Mouse (Mus musculus) neural tube, embryonic 11.5 days (tissue): ENCODE results near the gene Tmem44. TPM values are rescaled to one million over a fixed set of nuclear protein-coding genes. Genes with fewer than 3 reads are reported as not detected.

Experiments used
- ATAC-seq: fragments of 200-750 bp; cut with Nextera tagmentation; 2 replicates; pipeline ENCODE4 v1.8.0; 2017; ENCODE audit warnings: moderate number of reproducible peaks, mild to moderate bottlenecking, moderate TSS enrichment, moderate library complexity; ENCODE audit not compliant: insufficient read depth, low FRiP score, low TSS enrichment
- DNase-seq: peaks from one replicate; pipeline ENCODE4 v3.0.0-alpha.2; 2015; ENCODE audit warnings: low spot score
- H3K27ac ChIP-seq: fragments of 300-500 bp; sonication (generic); 2 replicates; pipeline ENCODE4 v1.5.1; 2014; ENCODE audit warnings: low read depth, mild to moderate bottlenecking, low read length
- H3K27me3 ChIP-seq: fragments of 300-500 bp; sonication (generic); 2 replicates; pipeline ENCODE4 v1.6.1; 2014; ENCODE audit warnings: mild to moderate bottlenecking, low read length, mixed read lengths; ENCODE audit not compliant: control insufficient read depth, insufficient read depth
- H3K36me3 ChIP-seq: fragments of 300-500 bp; sonication (generic); 2 replicates; pipeline ENCODE4 v1.6.1; 2014; ENCODE audit warnings: mild to moderate bottlenecking, low read length, moderate library complexity, mixed read lengths; ENCODE audit not compliant: control insufficient read depth, insufficient read depth
- H3K4me1 ChIP-seq: fragments of 300-500 bp; sonication (generic); 2 replicates; pipeline ENCODE4 v1.6.1; 2014; ENCODE audit warnings: low read length, mixed read lengths; ENCODE audit not compliant: control insufficient read depth, insufficient read depth
- H3K4me2 ChIP-seq: fragments of 300-500 bp; sonication (generic); 2 replicates; pipeline ENCODE4 v1.6.1; 2014; ENCODE audit warnings: low read depth, mild to moderate bottlenecking, moderate library complexity
- H3K4me3 ChIP-seq: fragments of 300-500 bp; sonication (generic); 2 replicates; pipeline ENCODE4 v1.5.1; 2014; ENCODE audit warnings: low read depth, low read length
- H3K9ac ChIP-seq: fragments of 300-500 bp; sonication (generic); 2 replicates; pipeline ENCODE4 v1.6.1; 2014; ENCODE audit warnings: mild to moderate bottlenecking, low read length
- H3K9me3 ChIP-seq: fragments of 300-500 bp; sonication (generic); 2 replicates; pipeline ENCODE4 v1.6.1; 2016; ENCODE audit warnings: low read length; ENCODE audit not compliant: control insufficient read depth
- WGBS: fragments of 180-500 bp; shearing (Covaris S2); extraction: QIAGEN DNeasy Blood & Tissue Kit; methylation state at CpG from one replicate; pipeline ENCODE4 v1.1.7; 2014; 5-methylcytosine and 5-hydroxymethylcytosine counted together
- polyA plus RNA-seq: library from polyadenylated mRNA; unstranded; fragments of >200 nt; fragmentation: Nextera tagmentation; extraction: Ambion mirVana; gene quantifications from 2 replicates; pipeline ENCODE4 v1.2.1, GENCODE M21; 2014

The Tmem44 gene
- polyA plus RNA-seq, 1 experiment from 2014 or later: 32.8 TPM

DNA sequence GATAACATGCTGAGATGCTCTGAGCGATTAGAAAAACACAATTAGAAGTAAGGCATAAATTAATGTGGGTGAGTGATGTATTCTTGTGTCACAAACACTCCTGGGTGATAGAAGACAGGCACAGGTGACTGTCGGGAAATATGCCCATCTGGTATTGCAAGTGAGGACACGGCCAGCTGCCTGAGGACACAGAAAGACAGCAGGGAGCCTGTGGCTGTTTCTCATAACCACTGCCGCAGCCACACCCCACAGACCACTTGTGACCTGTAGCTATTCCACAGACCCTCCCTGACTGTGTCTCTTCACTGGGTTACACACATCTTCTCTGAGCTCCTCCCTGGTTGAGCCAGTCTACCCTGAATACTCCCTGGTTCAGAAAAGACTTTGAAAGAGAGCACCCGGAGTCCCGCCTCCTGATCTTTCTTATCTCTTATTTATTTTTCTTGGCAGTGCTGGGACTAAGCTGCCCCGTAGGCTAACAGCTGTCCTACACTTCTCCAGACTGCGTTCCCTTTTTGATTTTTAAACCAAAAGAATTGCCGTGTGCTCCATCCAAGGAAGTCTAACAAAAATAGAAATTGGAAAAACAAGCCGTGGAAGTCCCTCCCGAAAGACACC is 32.9 kb downstream of the Tmem44 start:
- Histone ChIP-seq H3K4me2 (no peak overlapping the region), H3K9me3 (no peaks in the 10 kb centered on the region; the same call in 1 of the 2 replicates), H3K9ac (no peak overlapping the region), H3K4me3 (no peak overlapping the region), H3K4me1 (no peaks in the 10 kb centered on the region), H3K27ac (no peak overlapping the region), H3K36me3 (no peaks in the 10 kb centered on the region), H3K27me3 (no peaks in the 10 kb centered on the region)
- 74% methylated on average over 11 of the region's 11 CpGs for WGBS
- ATAC-seq: no peak
- DNase-seq: no peak

DNA sequence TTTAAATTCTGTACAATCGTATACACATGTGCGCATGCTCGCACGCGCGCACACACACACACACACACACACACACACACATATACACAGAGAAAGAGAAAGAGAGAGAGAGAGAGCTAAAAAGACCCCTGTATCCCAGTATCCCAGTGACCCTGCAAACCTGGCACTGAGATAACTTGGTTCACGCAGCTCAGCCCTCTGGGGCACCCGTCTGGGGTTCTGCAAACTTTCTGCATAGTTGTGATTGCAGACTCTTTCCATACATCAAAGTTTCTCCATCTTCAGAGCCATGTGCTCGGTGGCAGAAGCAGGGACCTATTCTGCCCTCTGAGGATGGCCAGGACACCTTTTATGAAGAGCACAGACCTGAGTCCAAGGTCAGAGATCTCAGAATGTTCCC is 33.6 kb downstream of the Tmem44 start:
- Histone ChIP-seq H3K9ac (no peak overlapping the region), H3K4me1 (no peaks in the 10 kb centered on the region; the same call in 1 of the 2 replicates), H3K9me3 (no peaks in the 10 kb centered on the region; the same call in 1 of the 2 replicates), H3K36me3 (no peaks in the 10 kb centered on the region), H3K4me2 (no peak overlapping the region), H3K27me3 (no peaks in the 10 kb centered on the region), H3K27ac (no peak overlapping the region), H3K4me3 (no peak overlapping the region)
- ATAC-seq: no peak
- WGBS: 93% methylated on average over 9 of the region's 9 CpGs
- no peak for DNase-seq

DNA sequence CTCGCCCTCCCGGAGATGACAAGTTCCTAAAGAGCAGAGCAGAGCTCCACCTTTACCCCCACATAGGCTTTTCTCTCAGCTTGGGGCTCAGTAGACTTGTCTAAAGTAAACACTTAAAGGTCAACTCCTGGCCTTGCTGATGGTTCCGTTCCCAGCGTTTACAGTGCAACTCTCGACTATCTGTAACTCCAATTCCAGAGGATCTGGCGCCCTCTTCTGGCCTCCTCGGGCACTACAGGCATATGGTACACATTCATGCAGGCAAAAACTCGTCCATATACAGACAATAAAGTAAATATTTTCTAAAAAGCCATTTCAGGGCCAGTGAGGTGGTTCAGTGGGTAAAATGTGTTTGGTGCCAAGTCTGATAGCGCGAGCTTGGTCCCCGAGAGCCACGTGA is 35.2 kb downstream of the Tmem44 start:
- DNase-seq (peak; percentile 36), ATAC-seq (no peak)
- 68% methylated on average over 12 of the region's 12 CpGs for WGBS
- H3K4me1 ChIP-seq: no peaks in the 10 kb centered on the region; the same call in 1 of the 2 replicates
- H3K27me3 ChIP-seq: no peaks in the 10 kb centered on the region
- H3K27ac ChIP-seq: no peak overlapping the region
- no peak overlapping the region for H3K4me3 ChIP-seq
- no peak overlapping the region for H3K9ac ChIP-seq
- H3K4me2 ChIP-seq: no peak overlapping the region
- no peaks in the 10 kb centered on the region; the same call in 1 of the 2 replicates for H3K9me3 ChIP-seq
- H3K36me3 ChIP-seq: no peaks in the 10 kb centered on the region

DNA sequence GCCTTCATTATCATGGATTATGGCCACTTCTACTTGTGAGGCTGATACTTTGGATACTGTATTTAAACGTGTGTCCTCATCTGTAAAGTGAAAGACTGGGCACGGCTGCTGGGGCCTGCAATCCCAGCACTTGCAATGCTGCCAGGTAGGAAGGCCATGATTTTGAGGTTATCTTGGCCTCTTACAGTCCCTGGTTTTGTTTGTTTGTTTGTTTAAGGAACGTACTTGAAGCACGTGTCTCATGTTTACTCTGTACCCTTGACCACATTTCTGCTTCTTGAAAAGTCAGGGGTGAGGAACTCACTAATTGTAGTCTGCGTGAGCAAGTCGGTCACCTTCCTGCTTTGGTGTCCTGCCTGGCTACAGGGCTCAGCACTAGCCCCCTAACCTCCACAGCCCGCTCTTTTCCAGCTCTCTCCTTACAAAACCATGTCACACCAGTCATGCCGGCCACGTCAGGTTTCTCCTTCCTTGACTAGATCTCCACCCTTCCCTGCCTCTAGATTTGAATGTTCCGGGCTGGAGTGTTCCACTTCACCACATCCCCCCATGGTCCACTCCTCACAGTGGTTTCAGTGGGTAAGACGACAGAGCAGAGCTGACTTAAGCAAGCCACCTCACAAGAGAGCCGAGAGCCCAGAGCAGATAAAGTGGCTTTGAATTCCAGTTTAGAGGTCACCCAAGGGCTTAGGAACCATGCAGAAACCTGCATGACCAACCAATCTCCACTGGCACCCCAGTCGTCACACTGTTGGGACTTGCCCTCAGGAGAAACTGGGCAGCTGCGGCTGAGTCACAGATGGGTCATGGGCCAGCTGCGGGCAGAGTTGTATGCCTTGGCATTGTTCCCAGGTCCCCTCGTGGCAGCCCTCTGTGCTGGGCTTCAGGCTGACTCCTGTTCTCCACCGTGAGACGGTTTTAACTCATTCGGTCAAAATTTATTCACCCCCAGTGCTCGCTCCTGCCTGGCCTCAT is 37.3 kb downstream of the Tmem44 start:
- Histone ChIP-seq H3K9ac (no peak overlapping the region), H3K36me3 (no peaks in the 10 kb centered on the region), H3K4me2 (no peak overlapping the region), H3K27ac (no peak overlapping the region), H3K9me3 (no peaks in the 10 kb centered on the region; the same call in 1 of the 2 replicates), H3K4me1 (no peaks in the 10 kb centered on the region; the same call in 1 of the 2 replicates), H3K4me3 (no peak overlapping the region), H3K27me3 (no peaks in the 10 kb centered on the region)
- DNase-seq (no peak), ATAC-seq (no peak)
- WGBS: 80% methylated on average over 20 of the region's 20 CpGs

DNA sequence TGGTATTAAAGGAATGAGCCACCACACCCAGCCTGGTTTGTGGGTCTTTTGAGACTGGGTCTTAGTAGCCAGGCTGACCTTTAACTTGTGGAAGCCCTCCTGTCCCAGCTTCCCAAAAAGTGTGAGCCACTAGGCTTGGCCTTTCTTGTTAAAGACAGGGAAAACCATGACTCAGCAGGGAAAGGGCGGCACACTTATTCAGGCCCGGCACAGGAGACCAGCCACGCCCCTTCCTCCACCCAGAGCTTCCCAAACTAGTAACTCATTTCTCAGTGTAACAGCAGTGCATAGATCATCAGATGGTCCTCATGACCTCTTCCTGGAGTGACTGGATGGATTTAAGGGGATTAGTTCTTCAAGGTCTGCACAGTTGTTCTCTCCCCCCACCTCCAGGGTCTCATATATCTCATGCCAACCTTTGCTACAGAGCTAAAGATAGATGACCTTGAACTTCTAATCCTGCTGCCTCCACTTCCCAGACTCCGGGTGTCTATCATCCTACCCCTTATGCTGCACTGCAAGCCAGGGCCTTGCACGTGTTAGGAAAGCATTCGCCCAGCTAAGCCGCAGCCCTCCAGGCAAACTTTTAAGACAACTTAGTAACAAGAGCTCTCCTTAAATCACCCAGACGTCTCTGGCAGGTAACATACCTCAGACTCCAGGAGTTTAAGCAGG is 38.1 kb downstream of the Tmem44 start:
- H3K4me3 ChIP-seq: no peak overlapping the region
- H3K4me1 ChIP-seq: no peaks in the 10 kb centered on the region; the same call in 1 of the 2 replicates
- H3K36me3 ChIP-seq: no peaks in the 10 kb centered on the region
- H3K27me3 ChIP-seq: no peaks in the 10 kb centered on the region
- no peaks in the 10 kb centered on the region; the same call in 1 of the 2 replicates for H3K9me3 ChIP-seq
- no peak overlapping the region for H3K9ac ChIP-seq
- H3K27ac ChIP-seq: no peak overlapping the region
- H3K4me2 ChIP-seq: no peak overlapping the region
- whole genome bisulfite sequencing: 56% methylated on average over 8 of the region's 8 CpGs
- ATAC-seq (no peak), DNase-seq (peak; percentile 27)

DNA sequence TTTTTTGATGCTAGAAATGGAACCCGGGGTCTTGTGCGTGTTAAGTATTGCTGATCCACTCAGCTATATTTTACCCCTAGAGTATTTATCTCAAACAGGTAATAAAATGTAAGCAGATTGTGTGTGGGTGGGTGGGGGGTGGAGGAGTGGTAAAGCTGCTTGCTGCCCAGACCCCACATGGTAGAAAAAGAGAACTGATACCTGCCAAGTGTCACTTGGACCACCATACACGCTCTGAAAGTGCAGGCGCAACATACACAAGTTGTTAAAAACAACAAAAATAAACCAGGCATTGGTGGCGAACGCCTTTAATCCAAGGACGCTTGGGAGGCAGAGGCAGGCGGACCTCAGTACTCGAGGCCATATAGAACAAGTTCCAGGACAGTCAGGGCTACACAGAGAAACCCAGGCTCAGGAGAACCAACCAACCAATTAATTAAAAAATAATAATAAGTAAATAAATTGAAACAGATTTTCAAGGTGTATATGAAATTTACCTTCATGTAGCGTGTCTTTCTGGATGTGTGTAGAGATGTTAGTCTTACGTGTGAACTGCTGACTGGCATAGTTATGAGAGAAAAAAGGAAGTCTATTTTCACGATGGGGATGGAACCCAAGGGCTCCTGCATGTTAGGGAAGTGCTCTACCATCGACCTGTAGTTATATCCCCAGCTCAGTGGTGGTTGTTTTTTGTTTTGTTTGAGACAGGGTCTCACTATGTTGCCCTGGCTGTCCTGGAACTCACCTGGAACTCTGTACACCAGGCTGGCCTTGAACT is 38.9 kb downstream of the Tmem44 start:
- Histone ChIP-seq H3K27ac (no peak overlapping the region), H3K4me3 (no peak overlapping the region), H3K9ac (no peak overlapping the region; the same call in 1 of the 2 replicates), H3K36me3 (no peaks in the 10 kb centered on the region), H3K4me2 (peak overlapping the region; percentile 50), H3K9me3 (no peaks in the 10 kb centered on the region; the same call in 1 of the 2 replicates), H3K27me3 (no peaks in the 10 kb centered on the region), H3K4me1 (no peaks in the 10 kb centered on the region; the same call in 1 of the 2 replicates)
- DNase-seq: no peak
- no peak for ATAC-seq
- 84% methylated on average over 13 of the region's 13 CpGs for WGBS

DNA sequence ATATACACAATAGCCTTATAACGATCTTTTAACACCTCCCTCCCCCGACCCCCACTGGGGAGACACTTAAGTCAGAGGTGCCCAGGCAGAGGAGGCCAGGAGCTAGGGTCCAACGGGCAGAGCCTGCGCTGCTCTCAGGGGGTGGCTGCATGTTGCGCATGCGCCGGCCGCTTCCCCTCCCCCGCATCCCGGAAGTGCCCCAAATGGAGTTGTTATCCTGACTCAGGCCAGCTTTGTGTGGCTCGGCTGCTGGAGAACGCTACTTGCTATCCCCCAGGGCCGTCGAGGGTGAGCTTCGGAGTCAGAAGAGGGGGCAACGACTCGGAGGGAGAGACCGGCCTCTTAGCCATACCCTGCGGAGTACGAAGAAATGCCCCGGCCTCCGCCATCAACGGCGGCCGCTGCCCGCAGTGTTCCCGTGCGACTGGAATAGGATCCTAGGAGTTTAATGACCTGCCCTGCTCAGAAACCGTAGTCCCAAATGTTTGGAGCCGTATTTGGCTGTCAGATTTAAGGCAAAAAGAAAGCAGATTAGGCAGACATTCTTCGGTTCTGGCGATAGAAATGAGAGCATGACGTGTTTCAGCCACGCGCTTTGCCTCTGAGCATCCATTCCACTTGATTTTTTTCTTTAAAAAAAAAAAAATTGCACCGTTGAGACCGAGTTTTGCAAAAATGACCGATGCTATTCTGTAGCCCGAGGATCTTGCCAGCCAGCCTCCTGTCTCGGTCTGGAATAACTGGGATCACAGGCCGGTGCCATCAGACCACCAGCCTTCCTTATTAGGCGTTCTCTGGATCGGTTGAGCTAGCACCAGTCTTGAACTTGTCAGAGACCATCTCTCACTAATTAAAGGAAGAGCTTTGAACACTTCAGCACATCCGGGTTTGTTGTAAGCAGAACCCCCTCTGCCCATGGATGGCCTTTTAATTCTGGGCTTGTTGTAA is 39.9 kb downstream of the Tmem44 start:
- peak; percentile 92 for ATAC-seq
- peak overlapping the region; percentile 50 for H3K4me2 ChIP-seq
- no peaks in the 10 kb centered on the region for H3K9me3 ChIP-seq
- peak; percentile 90 for DNase-seq
- H3K27ac ChIP-seq: peak overlapping the region; percentile 86
- peak overlapping the region; percentile 87 for H3K9ac ChIP-seq
- H3K4me3 ChIP-seq: peak overlapping the region; percentile 54
- no peaks in the 10 kb centered on the region; the same call in 1 of the 2 replicates for H3K4me1 ChIP-seq
- no peaks in the 10 kb centered on the region for H3K36me3 ChIP-seq
- H3K27me3 ChIP-seq: no peaks in the 10 kb centered on the region
- WGBS: 6% methylated on average over 44 of the region's 44 CpGs
